Comparison of ENCODE assay signal across 20 mouse cellular contexts in genomic region chr17:84529356-84529755, GRCm38 (mm10). TPM values are rescaled to one million over a fixed set of nuclear protein-coding genes. Genes with fewer than 3 reads are reported as not detected.
A peak's percentile ranks its signal among the peaks of the same experiment; 100 is the strongest.
DNase-seq lines count a peak whose midpoint lies in the region; ATAC-seq lines count a peak whose summit lies in the region.
"Had no signal": no experiment of that assay in that cellular context is flagged by ENCODE, and none has a peak within 500 bp of the region (broad histone marks: within the 10 kb centered on the region; RNA-seq: fewer than 3 reads in every experiment).

No protein-coding gene starts in this region.

- no peaks in the 10 kb centered on the region for H3K27me3 ChIP-seq in heart, embryonic 13.5 days (replicated peaks)
- H3K27me3 ChIP-seq in heart, embryonic 10.5 days (ENCODE audit: insufficient read depth, poor library complexity, severe bottlenecking): no peaks in the 10 kb centered on the region
- no peaks in the 10 kb centered on the region for H3K27me3 ChIP-seq in limb, embryonic 12.5 days
- H3K27me3 ChIP-seq in limb, embryonic 10.5 days (ENCODE audit: low read depth, poor library complexity, severe bottlenecking): no peaks in the 10 kb centered on the region
- H3K27me3 ChIP-seq in neural tube, embryonic 15.5 days (replicated peaks): no peaks in the 10 kb centered on the region
- H3K27me3 ChIP-seq: intestine, embryonic 15.5 days; liver, embryonic 12.5 days; midbrain, embryonic 15.5 days had no signal

- ATAC-seq in heart, embryonic 13.5 days (ENCODE audit: extremely low read depth, insufficient number of reproducible peaks, low FRiP score, low TSS enrichment): no peak
- ATAC-seq in limb, embryonic 12.5 days (ENCODE audit: insufficient number of reproducible peaks, insufficient read depth, low FRiP score, low TSS enrichment, low read depth): no peak
- no peak for ATAC-seq in neural tube, embryonic 15.5 days (ENCODE audit: low FRiP score)
- ATAC-seq: intestine, embryonic 15.5 days; liver, embryonic 12.5 days; midbrain, embryonic 15.5 days had no signal

- no peaks in the 10 kb centered on the region for H3K9me3 ChIP-seq in heart, embryonic 13.5 days
- no peaks in the 10 kb centered on the region for H3K9me3 ChIP-seq in heart, embryonic 10.5 days
- H3K9me3 ChIP-seq in limb, embryonic 12.5 days: no peaks in the 10 kb centered on the region
- no peaks in the 10 kb centered on the region for H3K9me3 ChIP-seq in limb, embryonic 10.5 days (replicated peaks)
- no peaks in the 10 kb centered on the region for H3K9me3 ChIP-seq in neural tube, embryonic 15.5 days (replicated peaks)
- H3K9me3 ChIP-seq: forebrain, embryonic 10.5 days; G1E; intestine, embryonic 15.5 days; liver, embryonic 12.5 days; midbrain, embryonic 15.5 days had no signal

- no peak for DNase-seq in heart, embryonic 10.5 days (ENCODE audit: low spot score)
- DNase-seq in limb, embryonic 10.5 days (ENCODE audit: low spot score): no peak
- peak; percentile 57 for DNase-seq in NIH3T3 (ENCODE audit: low read depth)
- DNase-seq in fat pad, adult 2 months (ENCODE audit: extremely low read depth, low read depth, low spot score): peak; percentile 69
- DNase-seq in adrenal gland, adult 18-20 months (ENCODE audit: low spot score in 2 of 2): no peak
- DNase-seq: adrenal gland, postnatal 14 days; cerebellum, adult 9-11 months; embryo, embryonic 11 days; kidney, postnatal 36 days; right cerebral cortex, postnatal 14 days had no signal

- no peak overlapping the region for H3K4me2 ChIP-seq in heart, embryonic 13.5 days
- H3K4me2 ChIP-seq in limb, embryonic 12.5 days: no peak overlapping the region
- no peak overlapping the region for H3K4me2 ChIP-seq in neural tube, embryonic 15.5 days
- H3K4me2 ChIP-seq: intestine, embryonic 15.5 days; liver, embryonic 12.5 days; midbrain, embryonic 15.5 days had no signal

- peaks cover 15% of the 10 kb centered on the region for H3K4me1 ChIP-seq in heart, embryonic 13.5 days
- peaks cover 13% of the 10 kb centered on the region for H3K4me1 ChIP-seq in heart, embryonic 10.5 days
- peaks cover 17% of the 10 kb centered on the region for H3K4me1 ChIP-seq in limb, embryonic 12.5 days (replicated peaks)
- H3K4me1 ChIP-seq in limb, embryonic 10.5 days: peaks cover 8% of the 10 kb centered on the region; the same call in 1 of the 2 replicates
- peaks cover 17% of the 10 kb centered on the region for H3K4me1 ChIP-seq in neural tube, embryonic 15.5 days
- H3K4me1 ChIP-seq: liver, embryonic 12.5 days; midbrain, embryonic 15.5 days had no signal

- no peak overlapping the region for H3K4me3 ChIP-seq in heart, embryonic 13.5 days
- no peak overlapping the region for H3K4me3 ChIP-seq in heart, embryonic 10.5 days
- H3K4me3 ChIP-seq in limb, embryonic 12.5 days (replicated peaks): no peak overlapping the region
- no peak overlapping the region for H3K4me3 ChIP-seq in limb, embryonic 10.5 days
- H3K4me3 ChIP-seq in neural tube, embryonic 15.5 days (replicated peaks): no peak overlapping the region
- H3K4me3 ChIP-seq: forebrain, embryonic 10.5 days; intestine, embryonic 15.5 days; liver, embryonic 12.5 days; midbrain, embryonic 15.5 days had no signal

- WGBS in heart, embryonic 13.5 days: 56% methylated on average over 4 of the region's 4 CpGs
- WGBS in heart, embryonic 10.5 days: 71% methylated on average over 4 of the region's 4 CpGs
- 76% methylated on average over 4 of the region's 4 CpGs for WGBS in limb, embryonic 12.5 days
- WGBS in limb, embryonic 10.5 days: 87% methylated on average over 4 of the region's 4 CpGs
- WGBS in neural tube, embryonic 15.5 days: 75% methylated on average over 4 of the region's 4 CpGs

- H3K27ac ChIP-seq in heart, embryonic 13.5 days (replicated peaks): peak overlapping the region; percentile 67; the same call in 1 of the 2 replicates
- H3K27ac ChIP-seq in heart, embryonic 10.5 days: no peak overlapping the region
- 0 out of 2 replicates have a peak overlapping the region, but pooled peaks have one; percentile 25 for H3K27ac ChIP-seq in limb, embryonic 12.5 days
- H3K27ac ChIP-seq in limb, embryonic 10.5 days: no peak overlapping the region
- H3K27ac ChIP-seq in neural tube, embryonic 15.5 days (replicated peaks): no peak overlapping the region
- H3K27ac ChIP-seq: forebrain, embryonic 10.5 days; intestine, embryonic 15.5 days; liver, embryonic 12.5 days; macrophage; midbrain, embryonic 15.5 days had no signal

- no peak overlapping the region for H3K9ac ChIP-seq in heart, embryonic 13.5 days
- no peak overlapping the region for H3K9ac ChIP-seq in limb, embryonic 12.5 days (replicated peaks)
- H3K9ac ChIP-seq in neural tube, embryonic 15.5 days (replicated peaks): no peak overlapping the region
- H3K9ac ChIP-seq: intestine, embryonic 15.5 days; liver, embryonic 12.5 days; midbrain, embryonic 15.5 days had no signal

- no peaks in the 10 kb centered on the region for H3K36me3 ChIP-seq in heart, embryonic 13.5 days
- no peaks in the 10 kb centered on the region for H3K36me3 ChIP-seq in heart, embryonic 10.5 days
- no peaks in the 10 kb centered on the region for H3K36me3 ChIP-seq in limb, embryonic 12.5 days
- no peaks in the 10 kb centered on the region; the same call in 1 of the 2 replicates for H3K36me3 ChIP-seq in limb, embryonic 10.5 days
- H3K36me3 ChIP-seq in neural tube, embryonic 15.5 days: no peaks in the 10 kb centered on the region
- H3K36me3 ChIP-seq: forebrain, embryonic 10.5 days; G1E; intestine, embryonic 15.5 days; liver, embryonic 12.5 days; midbrain, embryonic 15.5 days had no signal

RNA-seq across cellular contexts. Expression of gene Plekhh2, which starts 17.7 kb away (rescaled TPM):
- 2.0 and 2.6 TPM in 2 replicates for polyA plus RNA-seq in heart, embryonic 13.5 days (2015; fragmentation: Nextera tagmentation; extraction: Ambion mirVana)
- polyA plus RNA-seq in heart, embryonic 10.5 days (2016; fragmentation: Nextera tagmentation; extraction: Ambion mirVana): 3.6 and 3.9 TPM in 2 replicates
- polyA plus RNA-seq in limb, embryonic 12.5 days (2016; fragmentation: Nextera tagmentation; extraction: Ambion mirVana): 6.7 and 7.0 TPM in 2 replicates
- 3.9 and 5.0 TPM in 2 replicates for polyA plus RNA-seq in limb, embryonic 10.5 days (2016; fragmentation: Nextera tagmentation; extraction: Ambion mirVana)
- total RNA-seq in adrenal gland, adult 18-20 months (2021): 1 to 10 TPM; 2.5 to 3.9 TPM
- 1.7 and 2.3 TPM in 2 replicates for polyA plus RNA-seq in neural tube, embryonic 15.5 days (2015; fragmentation: Nextera tagmentation; extraction: Ambion mirVana)
- total RNA-seq: hematopoietic stem cell, adult 5-6 weeks had no signal

Comparison
In these comparisons a context has a peak if more than half of its experiments do, and no peak if none do; other contexts are left out.
1. H3K27ac ChIP-seq: peak in heart, embryonic 13.5 days (single experiment) and limb, embryonic 12.5 days (single experiment); none in heart, embryonic 10.5 days (single experiment), limb, embryonic 10.5 days (single experiment) and neural tube, embryonic 15.5 days (single experiment).
2. DNase-seq: peak in NIH3T3 (single experiment) and fat pad, adult 2 months (single experiment); none in heart, embryonic 10.5 days (single experiment), limb, embryonic 10.5 days (single experiment) and adrenal gland, adult 18-20 months (0 of 2).